Mouse (Mus musculus) kidney, postnatal 0 days (tissue): ENCODE results near the gene Cfap97. TPM values are rescaled to one million over a fixed set of nuclear protein-coding genes. Genes with fewer than 3 reads are reported as not detected.
"Not testable (repeated sequence)": the region's sequence is repeated elsewhere in the genome, so short reads cannot be mapped to it uniquely, and the experiment has no call there.

Source experiments
- ATAC-seq: fragments of 200-750 bp; cut with Nextera tagmentation; replicated peaks from 2 replicates; pipeline ENCODE4 v1.8.0; 2017; ENCODE audit warnings: low read depth, moderate number of reproducible peaks, moderate TSS enrichment, moderate library complexity; ENCODE audit not compliant: low FRiP score
- DNase-seq: peaks from one replicate; pipeline ENCODE4 v3.0.0-alpha.2; 2016; ENCODE audit warnings: low spot score
- H3K27ac ChIP-seq: fragments of 300-500 bp; sonication (generic); 2 replicates; pipeline ENCODE4 v1.5.1; 2014; ENCODE audit warnings: mild to moderate bottlenecking
- H3K27me3 ChIP-seq: fragments of 300-500 bp; sonication (generic); 2 replicates; pipeline ENCODE4 v1.6.1; 2014; ENCODE audit warnings: low read length, mixed read lengths; ENCODE audit not compliant: insufficient read depth
- H3K36me3 ChIP-seq: fragments of 300-500 bp; sonication (generic); 2 replicates; pipeline ENCODE4 v1.6.1; 2014; ENCODE audit warnings: low read length, mixed read lengths; ENCODE audit not compliant: insufficient read depth
- H3K4me1 ChIP-seq: fragments of 300-500 bp; sonication (generic); replicated peaks from 2 replicates; pipeline ENCODE4 v1.6.1; 2014; ENCODE audit warnings: antibody characterized with exemption, low read length, mixed read lengths; ENCODE audit not compliant: insufficient read depth
- H3K4me2 ChIP-seq: fragments of 300-500 bp; sonication (generic); 2 replicates; pipeline ENCODE4 v1.6.1; 2014; ENCODE audit warnings: mild to moderate bottlenecking, low read length, moderate library complexity, mixed read lengths
- H3K4me3 ChIP-seq: fragments of 300-500 bp; sonication (generic); replicated peaks from 2 replicates; pipeline ENCODE4 v1.5.1; 2014; ENCODE audit warnings: low read depth, low read length
- H3K9ac ChIP-seq: fragments of 300-500 bp; sonication (generic); 2 replicates; pipeline ENCODE4 v1.6.1; 2014; ENCODE audit warnings: low read depth, low read length
- H3K9me3 ChIP-seq: fragments of 300-500 bp; sonication (generic); replicated peaks from 2 replicates; pipeline ENCODE4 v1.6.1; 2016; ENCODE audit warnings: low read length, inconsistent platforms, mixed read lengths
- CTCF ChIP-seq: IDR thresholded peaks from 2 replicates; pipeline ENCODE4 v1.5.1; 2016; ENCODE audit warnings: antibody characterized with exemption, low read depth, mild to moderate bottlenecking, moderate library complexity
- WGBS: fragments of 180-500 bp; shearing (Covaris S2); extraction: QIAGEN DNeasy Blood & Tissue Kit; methylation state at CpG from one replicate; pipeline ENCODE4 v1.1.7; 2014; 5-methylcytosine and 5-hydroxymethylcytosine counted together
- polyA plus RNA-seq: library from polyadenylated mRNA; unstranded; fragments of >200 nt; fragmentation: Nextera tagmentation; extraction: Ambion mirVana; gene quantifications from 2 replicates; pipeline ENCODE4 v1.2.1, GENCODE M21; 2015

Cfap97 gene
- polyA plus RNA-seq, 1 experiment from 2014 or later: 37.4 TPM

DNA sequence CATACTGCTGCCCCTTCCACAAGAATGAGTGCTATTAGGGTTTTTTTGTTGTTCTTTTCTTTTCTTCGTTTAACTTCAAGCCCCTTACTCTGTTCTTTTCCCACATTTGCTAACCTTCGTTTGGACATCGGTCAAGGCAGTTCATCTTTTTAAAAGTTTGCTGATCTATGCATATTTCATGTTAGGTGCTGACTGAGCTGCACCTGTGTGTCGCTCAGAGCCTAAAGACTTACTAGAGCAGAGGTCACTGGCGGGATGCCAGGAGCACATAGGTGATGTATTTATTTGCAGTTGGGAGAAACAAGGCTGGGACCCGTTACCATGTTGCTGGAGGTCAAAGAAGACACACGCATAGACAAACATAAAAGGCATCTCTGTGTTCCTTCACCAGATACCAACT, 60.6 kb downstream of the Cfap97 start:
- 39% methylated on average over 7 of the region's 7 CpGs for WGBS
- H3K27me3 ChIP-seq: no peaks in the 10 kb centered on the region
- peak overlapping the region; percentile 79; the same call in 1 of the 2 replicates for H3K4me2 ChIP-seq

GRCm38 (mm10) chr8:46213971-46214480, 62.5 kb downstream of the Cfap97 start:
- 55% methylated on average over 2 of the region's 2 CpGs for WGBS
- no peak for ATAC-seq
- Histone ChIP-seq H3K4me3 (no peak overlapping the region), H3K9me3 (no peaks in the 10 kb centered on the region), H3K9ac (no peak overlapping the region), H3K27ac (no peak overlapping the region), H3K4me1 (peaks cover 15% of the 10 kb centered on the region), H3K27me3 (no peaks in the 10 kb centered on the region), H3K36me3 (peaks cover 2% of the 10 kb centered on the region; the same call in 1 of the 2 replicates), H3K4me2 (no peak overlapping the region)
- DNase-seq: no peak
- no peak for TF ChIP-seq CTCF

More for the DNA sequence above, 60.6 kb downstream of the Cfap97 start:
- DNase-seq (no peak), ATAC-seq (no peak)
- Histone ChIP-seq H3K36me3 (peaks cover 20% of the 10 kb centered on the region; the same call in 1 of the 2 replicates), H3K27ac (peak overlapping the region; percentile 98), H3K9me3 (no peaks in the 10 kb centered on the region), H3K4me1 (peaks cover 24% of the 10 kb centered on the region), H3K4me3 (no peak overlapping the region), H3K9ac (no peak overlapping the region)
- TF ChIP-seq CTCF: no peak

DNA sequence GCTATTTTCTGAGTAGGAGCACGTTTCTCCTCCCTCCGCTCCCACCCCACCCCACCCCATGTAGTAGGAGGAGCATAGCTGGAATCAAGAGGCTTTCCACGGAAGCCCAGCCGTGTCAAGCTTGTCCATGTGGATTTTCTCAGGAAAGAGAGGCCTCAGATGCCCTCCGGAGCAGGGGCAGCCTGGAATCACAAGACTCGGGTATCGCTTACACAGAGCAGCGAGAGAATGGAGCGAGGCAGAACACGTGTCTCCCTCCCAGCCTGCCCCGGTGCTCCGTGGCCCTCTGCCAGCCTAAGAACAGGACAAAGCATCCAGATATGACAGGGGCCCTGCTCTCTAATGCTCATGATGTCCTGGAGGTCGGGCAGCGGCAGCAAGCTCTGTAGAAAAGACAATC, 65.3 kb downstream of the Cfap97 start:
- peak; percentile 84 for ATAC-seq
- TF ChIP-seq CTCF: no peak
- peaks cover 1% of the 10 kb centered on the region for H3K4me1 ChIP-seq
- H3K27ac ChIP-seq: no peak overlapping the region
- H3K4me2 ChIP-seq: peak overlapping the region; percentile 58
- WGBS: 2% methylated on average over 14 of the region's 14 CpGs
- H3K9me3 ChIP-seq: no peaks in the 10 kb centered on the region
- H3K4me3 ChIP-seq: peak overlapping the region; percentile 27
- DNase-seq: peak; percentile 87
- H3K9ac ChIP-seq: peak overlapping the region; percentile 49
- no peaks in the 10 kb centered on the region for H3K27me3 ChIP-seq
- no peaks in the 10 kb centered on the region for H3K36me3 ChIP-seq

DNA sequence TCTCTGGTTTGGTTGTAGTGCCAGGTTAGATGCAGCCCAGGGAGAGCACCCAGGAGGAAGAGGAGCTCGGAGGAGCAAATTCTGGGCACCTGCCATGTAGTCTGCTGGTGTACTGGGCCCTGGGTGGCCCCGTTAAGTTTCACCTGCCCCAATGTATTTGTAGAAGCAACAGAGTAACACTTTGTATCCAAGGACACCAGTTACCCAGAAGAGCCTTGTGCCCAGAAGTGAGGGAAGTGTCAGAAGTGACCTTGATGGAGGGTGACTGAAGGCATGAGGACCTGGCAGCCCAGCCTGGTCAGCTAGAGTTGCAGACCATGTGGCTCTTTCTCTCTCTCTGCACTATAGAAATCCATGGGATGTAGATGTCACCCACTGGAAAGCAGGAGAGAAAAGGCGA, 69.0 kb downstream of the Cfap97 start:
- no peak for DNase-seq
- Histone ChIP-seq H3K36me3 (no peaks in the 10 kb centered on the region), H3K4me2 (no peak overlapping the region), H3K9me3 (no peaks in the 10 kb centered on the region), H3K9ac (no peak overlapping the region), H3K27ac (no peak overlapping the region), H3K4me3 (no peak overlapping the region), H3K27me3 (no peaks in the 10 kb centered on the region), H3K4me1 (no peaks in the 10 kb centered on the region)
- no peak for TF ChIP-seq CTCF
- WGBS: 75% methylated on average over 3 of the region's 3 CpGs
- ATAC-seq: no peak

GRCm38 (mm10) chr8:46225501-46225900, 73.9 kb downstream of the Cfap97 start:
- Histone ChIP-seq H3K36me3 (no peaks in the 10 kb centered on the region), H3K9ac (no peak overlapping the region), H3K4me2 (no peak overlapping the region), H3K4me1 (no peaks in the 10 kb centered on the region), H3K27me3 (no peaks in the 10 kb centered on the region), H3K27ac (no peak overlapping the region), H3K4me3 (no peak overlapping the region), H3K9me3 (no peaks in the 10 kb centered on the region)
- TF ChIP-seq CTCF: no peak
- ATAC-seq: no peak
- no peak for DNase-seq
- WGBS: 59% methylated on average over 3 of the region's 3 CpGs

DNA sequence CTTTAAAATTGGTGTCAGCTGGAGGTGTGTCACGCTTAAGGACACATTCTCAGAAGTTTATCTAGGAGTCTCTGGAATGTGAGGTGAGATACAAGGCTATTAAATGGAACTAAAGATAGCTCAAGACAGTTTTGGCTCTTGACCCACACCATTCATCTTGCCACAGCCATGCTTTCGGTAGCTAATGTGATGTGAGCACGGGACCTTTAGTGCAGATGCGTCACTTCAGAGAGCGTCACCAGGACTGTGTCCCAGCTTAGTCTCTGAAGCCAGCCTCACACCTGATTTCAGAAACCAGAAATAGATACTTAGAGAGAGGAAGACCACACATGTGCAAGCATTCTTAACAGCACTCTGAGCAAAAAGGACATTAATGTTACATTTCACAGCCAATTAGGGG, 75.1 kb downstream of the Cfap97 start:
- no peaks in the 10 kb centered on the region for H3K36me3 ChIP-seq
- no peaks in the 10 kb centered on the region for H3K4me1 ChIP-seq
- no peak overlapping the region for H3K27ac ChIP-seq
- no peak for DNase-seq
- H3K4me3 ChIP-seq: no peak overlapping the region
- H3K9me3 ChIP-seq: no peaks in the 10 kb centered on the region
- TF ChIP-seq CTCF: no peak
- H3K4me2 ChIP-seq: no peak overlapping the region
- H3K9ac ChIP-seq: no peak overlapping the region
- no peak for ATAC-seq
- H3K27me3 ChIP-seq: no peaks in the 10 kb centered on the region
- 56% methylated on average over 5 of the region's 5 CpGs for WGBS

GRCm38 (mm10) chr8:46231968-46232367, 80.4 kb downstream of the Cfap97 start:
- not testable (repeated sequence) for H3K4me3 ChIP-seq, H3K27me3 ChIP-seq, H3K9me3 ChIP-seq, H3K4me2 ChIP-seq, H3K4me1 ChIP-seq, H3K27ac ChIP-seq, H3K36me3 ChIP-seq, ATAC-seq, H3K9ac ChIP-seq, DNase-seq
- WGBS: 84% methylated on average over 7 of the region's 7 CpGs
